Mouse (Mus musculus) layer of hippocampus, adult 18-20 months (tissue): ENCODE measurements around the gene Vipr1. TPM values are rescaled to one million over a fixed set of nuclear protein-coding genes. Genes with fewer than 3 reads are reported as not detected.
"Not testable (repeated sequence)": the region's sequence is repeated elsewhere in the genome, so short reads cannot be mapped to it uniquely, and the experiment has no call there.

ENCODE experiments used
- DNase-seq, 2 experiments: peaks; one replicate each; pipeline ENCODE4 v3.0.0; 2022; ENCODE audit warnings: low spot score in 2 of 2
- long read RNA-seq: library from polyadenylated mRNA; stranded (forward); transcript quantifications from one replicate; pipeline ENCODE4 v2.0.0, GENCODE M21; 2021
- total RNA-seq, 2 experiments: library from RNA; stranded (reverse); gene quantifications; 2 replicates each; pipeline ENCODE4 v1.2.3; 2021

The Vipr1 gene
- total RNA-seq, result 10 to 100 TPM; 16.5 to 20.6 TPM
- long read RNA-seq, full-length matches to known transcripts, result 4 of 5 reads
- long read RNA-seq, partial matches to known transcripts, result 0 of 5 reads
- long read RNA-seq, other reads (novel, unspliced or antisense), result 1 of 5 reads

DNA sequence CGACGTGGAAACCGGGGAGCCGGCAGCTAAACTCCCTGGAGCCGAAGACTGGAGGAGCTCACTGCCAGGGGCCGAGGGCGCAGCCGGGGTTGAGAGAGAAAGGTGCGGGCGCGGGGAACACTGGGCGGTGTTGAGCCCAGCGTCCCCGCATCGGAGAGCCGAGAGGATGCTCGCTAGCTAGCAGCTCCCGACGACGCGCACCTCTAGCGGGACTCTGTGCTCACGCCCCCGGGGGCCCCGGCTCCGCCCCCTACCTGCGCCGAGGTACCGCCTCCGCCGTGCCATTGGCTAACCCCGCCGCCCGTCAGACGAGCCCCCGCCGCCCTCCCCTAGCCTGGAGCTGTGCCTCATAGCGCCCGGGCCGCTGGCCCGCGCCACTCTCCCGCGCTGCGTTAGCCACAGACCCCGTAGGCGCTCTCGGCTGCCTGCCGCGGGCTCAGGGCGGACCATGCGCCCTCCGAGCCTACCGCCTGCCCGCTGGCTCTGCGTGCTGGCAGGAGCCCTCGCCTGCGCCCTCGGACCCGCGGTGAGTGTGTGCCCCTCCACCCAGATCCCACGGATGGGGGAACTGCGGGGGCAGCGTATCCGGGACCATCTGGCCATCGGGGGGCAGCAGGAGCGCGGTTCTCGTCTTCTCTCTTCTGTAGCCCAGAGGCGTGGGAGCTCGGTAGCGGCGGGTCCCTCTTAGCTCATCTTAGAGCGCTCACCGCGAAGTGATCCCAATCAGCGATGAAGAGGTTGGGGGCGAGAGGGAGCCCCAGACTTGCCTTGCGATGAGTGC is at the start of gene Vipr1:
TSS of gene Vipr1 (plus strand) at position 316 of the 781 bp plus-strand sequence.
- peak; percentile 84 to 91 for DNase-seq

DNA sequence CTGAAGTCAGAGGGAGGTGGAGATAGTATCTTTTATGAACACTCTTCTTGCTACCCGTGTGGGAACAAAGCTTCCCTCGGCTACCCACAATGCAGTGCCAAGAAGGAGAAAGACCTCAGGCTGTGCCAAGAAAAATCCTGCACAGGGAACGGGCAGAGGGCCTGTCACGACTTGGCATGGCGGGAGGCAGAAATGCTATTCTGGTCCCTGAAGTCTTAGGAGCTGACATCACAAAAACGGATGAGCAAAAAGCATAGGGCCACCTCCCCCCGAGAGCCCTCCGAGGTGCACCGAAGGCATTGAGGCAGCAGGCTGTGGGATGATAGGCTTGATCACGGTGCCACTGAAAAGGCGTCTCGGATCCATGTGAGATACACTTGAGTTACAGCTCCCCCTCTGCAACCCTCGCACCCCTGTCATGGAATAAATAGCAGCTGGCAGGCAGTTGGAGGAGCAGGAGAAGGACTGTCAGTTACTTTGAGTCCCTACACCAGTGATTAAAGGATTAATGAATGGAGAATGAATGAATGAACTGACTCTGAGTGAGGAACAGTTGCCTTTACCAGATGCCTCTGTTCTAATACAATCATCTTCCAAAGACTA is 49.5 kb upstream of the Vipr1 start:
- peak; percentile 23 to 52 for DNase-seq

DNA sequence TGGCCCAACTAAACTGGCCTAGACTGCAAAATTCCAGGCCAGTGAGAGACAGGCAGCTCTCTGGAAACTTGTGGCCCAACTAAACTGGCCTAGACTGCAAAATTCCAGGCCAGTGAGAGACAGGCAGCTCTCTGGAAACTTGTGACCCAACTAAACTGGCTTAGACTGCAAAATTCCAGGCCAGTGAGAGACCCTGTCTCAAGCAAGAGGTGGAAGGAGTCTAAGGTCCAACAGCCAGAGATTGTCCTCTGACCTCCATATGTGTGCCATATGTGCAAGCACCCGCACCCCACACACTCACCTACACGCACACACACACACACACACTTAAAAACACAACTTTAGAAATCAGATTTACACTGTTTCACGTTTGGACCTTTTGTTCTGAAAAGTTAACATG is 48.7 kb upstream of the Vipr1 start:
- not testable (repeated sequence) for DNase-seq

DNA sequence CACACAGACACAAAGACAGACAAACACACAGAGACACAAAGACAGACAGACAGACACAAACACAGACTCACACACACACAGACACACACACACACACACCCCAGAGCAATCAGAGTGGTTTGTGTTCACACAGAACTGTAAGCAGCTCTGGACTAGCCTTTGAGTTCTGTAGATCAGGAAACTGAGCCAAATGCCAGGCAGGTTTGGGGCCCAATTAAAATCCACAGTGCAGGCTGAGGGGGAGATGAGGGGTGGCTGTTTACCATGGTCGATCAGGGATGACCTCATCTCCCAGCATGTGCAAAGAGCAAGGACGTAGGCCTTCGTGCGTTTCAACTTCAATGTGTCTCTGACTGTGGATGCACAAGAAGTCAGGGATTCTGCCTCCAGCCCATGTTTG is 47.7 kb upstream of the Vipr1 start:
- DNase-seq, result no peak

DNA sequence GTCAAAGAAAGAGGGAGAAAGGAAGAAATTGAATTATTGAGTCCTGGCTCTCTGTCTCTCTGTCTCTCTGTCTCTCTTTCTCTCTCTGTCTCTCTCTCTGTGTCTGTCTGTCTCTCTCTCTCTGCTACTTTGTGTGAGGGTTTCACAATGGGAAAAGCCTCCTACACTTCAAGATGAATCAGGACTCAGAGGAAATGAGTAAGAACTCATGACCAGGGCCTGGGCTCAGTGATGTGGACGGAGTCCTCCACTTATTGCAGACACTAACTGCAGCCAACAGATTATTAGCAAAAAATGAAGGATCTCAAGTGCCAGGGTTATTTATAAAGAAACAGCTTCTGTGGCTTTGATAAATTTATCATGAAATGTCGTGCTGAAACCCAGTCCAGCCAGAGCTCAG is 44.4 kb upstream of the Vipr1 start:
- no peak for DNase-seq

DNA sequence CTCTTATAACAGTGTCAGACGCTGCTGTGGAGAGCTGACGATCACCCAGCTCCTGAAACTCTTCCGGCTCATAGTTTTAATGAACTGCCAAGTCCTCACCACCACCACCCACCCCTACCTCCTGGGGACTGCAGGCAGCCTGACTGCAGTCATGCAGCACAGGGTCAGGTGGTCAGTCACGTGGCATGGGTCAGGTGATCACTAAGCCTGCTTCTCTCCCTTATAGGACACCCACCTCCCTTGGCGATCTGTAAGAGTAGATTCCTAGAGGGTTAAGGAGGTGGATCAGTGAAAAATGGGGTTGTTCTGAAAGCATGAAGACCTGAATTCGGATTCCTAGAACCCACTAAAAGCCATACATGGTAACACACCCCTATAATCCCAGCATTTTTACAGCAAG is 43.0 kb upstream of the Vipr1 start:
- no peak for DNase-seq

DNA sequence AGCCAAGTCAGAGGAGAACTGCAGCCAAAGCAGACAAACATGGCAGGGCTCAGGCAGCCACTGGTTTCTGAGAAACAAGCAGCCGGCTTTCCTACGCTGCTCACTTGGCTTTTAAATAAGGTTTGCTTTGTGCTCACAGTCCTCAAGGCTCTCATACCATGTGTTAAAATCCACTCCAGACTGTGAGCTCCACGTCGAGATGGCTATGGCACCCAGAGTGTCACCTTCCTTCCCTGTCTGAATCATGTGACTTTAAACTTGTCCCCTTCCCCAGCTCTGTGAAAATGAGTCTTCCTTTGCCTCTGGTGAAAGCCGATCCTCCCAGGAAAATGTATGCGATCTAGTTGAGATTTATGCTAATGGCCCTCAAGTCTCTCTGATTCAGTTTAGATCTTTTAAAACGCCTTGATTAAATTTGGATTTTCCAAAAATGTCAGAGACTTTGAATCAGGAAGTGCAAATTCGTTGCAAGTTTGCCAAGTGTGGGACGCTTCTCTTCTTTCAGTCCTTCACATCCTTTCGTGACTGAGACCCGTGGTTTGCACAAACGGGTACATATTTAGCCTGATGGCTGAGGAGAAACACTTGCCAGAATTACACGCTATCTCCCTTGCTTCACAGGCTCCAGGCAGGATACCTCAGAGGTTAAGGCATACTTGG is 42.2 kb upstream of the Vipr1 start:
- DNase-seq, result peak; percentile 28 to 61

DNA sequence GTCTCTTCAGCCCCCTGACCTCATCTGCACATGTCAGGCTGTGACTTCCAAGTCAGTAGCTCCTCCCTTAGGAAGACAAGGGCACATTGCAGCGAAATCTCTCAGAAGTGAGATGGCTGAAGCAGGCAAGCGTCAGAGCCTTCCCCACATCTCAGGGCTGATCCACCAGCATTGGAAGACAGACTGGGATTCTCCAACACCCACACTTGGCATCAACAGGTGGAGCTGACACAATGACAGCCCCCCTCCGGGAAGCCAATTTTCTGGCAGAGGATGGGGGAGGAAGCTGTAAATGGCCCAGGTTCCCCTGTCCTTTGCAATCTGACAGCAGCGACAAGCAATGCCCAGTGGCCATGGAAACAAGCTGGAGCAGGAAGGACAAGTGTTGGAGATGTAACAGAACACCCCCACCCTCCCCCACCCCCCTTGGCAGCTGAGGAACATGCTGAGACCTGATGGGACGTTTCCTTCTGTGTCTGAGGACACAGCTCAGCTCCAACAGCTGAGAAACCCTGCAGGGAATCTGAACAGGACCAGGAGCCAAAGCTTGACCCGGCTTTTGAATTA is 41.6 kb upstream of the Vipr1 start:
- peak; percentile 47 to 62 for DNase-seq

DNA sequence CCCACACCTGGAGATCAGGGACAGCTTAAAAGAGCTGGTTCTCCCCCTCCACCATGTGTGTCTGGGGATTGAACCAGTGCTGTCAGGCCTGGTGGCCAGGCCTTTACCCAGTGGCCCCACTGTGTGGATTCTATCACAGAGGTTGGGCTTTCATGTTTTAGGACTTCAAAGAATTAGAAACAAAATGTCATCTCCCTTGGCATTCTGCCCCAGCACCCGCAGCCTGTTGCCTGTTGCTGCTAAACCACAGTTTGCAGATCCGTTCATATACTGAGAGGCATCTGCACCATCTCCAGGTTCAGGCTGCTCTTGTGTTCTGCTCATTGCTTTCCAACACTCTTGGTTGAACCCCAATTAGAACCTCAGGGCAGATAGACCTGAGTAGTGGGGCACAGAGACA is 40.1 kb upstream of the Vipr1 start:
- peak in 1 of 2 experiments; percentile 17 for DNase-seq

DNA sequence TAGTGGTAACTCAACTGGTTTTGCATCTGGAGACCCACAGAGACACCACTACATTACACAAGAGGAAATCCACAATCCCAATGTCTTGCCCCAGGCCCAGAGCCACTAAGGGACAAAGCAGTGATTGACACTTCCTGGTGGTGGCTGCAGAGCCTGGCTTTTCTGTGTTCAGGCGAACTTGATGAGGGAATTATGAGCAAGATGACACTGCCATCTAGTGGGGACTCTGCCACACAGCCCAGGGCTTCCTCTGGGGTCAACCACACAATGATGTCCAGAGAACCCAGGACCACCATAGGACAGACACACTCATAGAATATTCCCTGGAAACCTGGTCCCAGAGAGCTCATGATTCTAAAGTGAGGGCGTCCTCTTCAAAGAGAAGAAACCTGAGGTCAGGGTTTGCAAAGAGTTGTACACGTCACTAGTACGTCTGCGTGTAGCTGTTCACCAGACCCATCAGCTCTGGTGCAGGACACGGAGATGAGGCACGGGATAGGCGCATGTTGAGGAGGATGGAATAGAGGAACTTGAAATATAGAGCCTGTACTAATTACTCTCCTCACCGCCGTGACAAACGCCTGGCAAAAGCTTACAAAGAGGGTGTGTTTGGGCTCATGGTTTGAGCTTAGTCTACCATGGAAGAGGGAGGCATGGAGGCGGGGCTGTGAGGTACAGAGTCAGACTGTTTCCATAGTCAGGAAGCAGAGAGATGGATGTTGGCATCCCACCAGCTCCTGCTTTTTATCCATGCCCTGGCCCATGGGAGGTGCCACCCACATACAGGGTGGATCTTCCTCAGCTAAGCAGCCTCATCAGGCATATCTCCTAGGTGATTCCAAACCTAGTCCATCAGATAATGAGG is 36.9 kb upstream of the Vipr1 start:
- DNase-seq, result peak; percentile 59 to 89

DNA sequence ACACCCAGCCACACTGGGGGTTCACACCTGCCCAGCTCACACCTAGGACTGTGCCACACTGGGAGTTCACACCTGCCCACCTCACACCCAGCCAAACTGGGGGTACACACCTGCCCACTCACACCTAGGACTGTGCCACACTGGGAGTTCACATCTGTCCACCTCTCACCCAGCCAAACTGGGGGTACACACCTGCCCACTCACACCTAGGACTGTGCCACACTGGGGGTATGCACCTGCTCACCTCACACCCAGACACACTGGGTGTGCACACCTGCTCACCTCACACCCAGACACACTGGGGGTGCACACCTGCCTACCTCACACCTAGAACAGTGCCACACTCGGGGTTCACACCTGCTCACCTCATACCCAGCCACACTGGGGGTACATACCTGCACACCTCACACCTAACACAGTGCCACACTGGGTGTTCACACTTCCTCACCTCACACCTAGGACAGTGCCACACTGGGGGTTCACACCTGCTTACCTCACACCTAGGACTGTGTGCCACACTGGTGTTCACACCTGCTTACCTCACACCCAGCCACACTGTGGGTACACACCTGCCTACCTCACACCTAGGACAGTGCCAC is 35.9 kb upstream of the Vipr1 start:
- DNase-seq, result no peak

DNA sequence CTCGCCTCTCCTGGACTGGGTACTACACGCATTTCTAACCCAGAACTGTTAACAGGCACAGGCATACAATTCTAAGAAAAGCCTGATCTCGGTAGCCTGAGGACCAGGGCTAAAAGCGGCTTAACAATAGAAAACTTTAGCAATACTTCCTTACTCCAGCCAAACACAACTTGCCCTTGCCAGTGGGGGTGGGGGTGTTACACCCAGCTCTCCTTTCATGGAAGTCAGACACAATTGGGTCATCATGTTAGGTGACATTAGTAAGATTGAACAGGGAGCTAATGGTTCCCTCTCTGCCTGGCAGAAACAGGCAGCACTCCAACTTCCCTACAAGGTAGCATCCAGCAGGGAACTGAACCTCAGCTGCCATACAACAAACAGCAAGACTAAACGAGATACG is 33.1 kb upstream of the Vipr1 start:
- DNase-seq, result no peak

DNA sequence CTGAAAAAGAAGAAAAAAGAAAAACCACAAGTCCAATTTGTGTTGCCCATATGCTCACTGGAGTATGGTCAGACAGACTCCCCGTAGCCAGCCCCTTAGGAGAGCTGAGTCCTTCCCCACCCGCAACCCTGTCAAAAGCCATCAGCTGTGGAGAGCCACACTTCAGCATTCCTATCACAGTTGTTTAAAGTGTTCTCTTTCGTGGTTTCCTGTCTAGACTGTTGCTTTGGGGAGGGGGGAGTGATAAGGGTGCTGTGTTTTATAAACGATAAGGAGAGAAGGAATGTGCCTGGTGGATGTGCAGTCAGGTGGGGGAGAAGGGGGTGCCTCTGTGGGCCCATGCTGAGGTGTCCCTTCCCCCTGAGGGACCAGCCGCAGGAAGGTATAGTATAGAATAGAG is 29.3 kb upstream of the Vipr1 start:
- DNase-seq, result no peak

DNA sequence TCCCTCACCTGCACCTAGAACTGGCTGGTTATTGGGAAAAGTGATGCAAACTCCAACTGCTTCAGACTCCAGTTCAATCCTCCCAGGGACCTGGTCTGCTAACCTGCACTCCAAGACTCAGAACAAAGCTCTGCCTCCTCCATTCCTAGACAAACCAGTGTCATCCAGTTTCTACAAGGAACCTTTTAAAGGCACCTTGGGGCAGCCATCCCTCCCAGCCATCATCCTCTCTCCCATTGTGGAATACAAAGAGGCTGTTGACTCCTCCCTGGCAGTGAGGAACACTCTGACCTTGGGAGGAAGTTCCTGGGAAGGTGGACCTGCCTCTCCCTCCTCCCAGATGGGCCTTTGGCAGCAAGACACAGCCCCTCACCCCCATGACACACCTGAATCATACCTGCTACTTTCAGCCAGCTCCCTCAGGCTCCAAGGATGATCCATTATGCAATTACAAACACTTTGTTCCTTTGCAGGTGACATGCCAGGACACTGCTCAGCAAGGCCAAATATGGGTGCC is 28.2 kb upstream of the Vipr1 start:
- no peak for DNase-seq

DNA sequence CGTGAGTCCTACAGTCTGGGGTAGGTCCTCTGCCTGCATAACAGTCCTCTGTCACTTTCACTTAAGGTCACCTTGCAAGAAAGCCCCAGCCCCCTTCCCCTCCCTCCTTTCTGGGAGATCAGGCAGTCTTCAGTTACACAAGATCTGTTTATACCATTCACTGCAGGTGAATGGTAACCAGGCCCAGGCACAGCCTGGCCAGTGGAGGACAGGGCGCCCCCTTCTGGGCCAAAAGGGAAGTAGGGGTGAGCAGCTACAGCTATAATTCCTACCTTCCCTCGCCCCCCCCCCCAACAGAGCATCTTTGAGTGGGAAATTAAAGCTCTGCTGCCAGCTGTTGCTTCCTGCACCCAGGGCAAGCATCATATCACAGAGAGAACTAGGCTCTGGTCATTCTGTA is 26.0 kb upstream of the Vipr1 start:
- DNase-seq, result no peak

DNA sequence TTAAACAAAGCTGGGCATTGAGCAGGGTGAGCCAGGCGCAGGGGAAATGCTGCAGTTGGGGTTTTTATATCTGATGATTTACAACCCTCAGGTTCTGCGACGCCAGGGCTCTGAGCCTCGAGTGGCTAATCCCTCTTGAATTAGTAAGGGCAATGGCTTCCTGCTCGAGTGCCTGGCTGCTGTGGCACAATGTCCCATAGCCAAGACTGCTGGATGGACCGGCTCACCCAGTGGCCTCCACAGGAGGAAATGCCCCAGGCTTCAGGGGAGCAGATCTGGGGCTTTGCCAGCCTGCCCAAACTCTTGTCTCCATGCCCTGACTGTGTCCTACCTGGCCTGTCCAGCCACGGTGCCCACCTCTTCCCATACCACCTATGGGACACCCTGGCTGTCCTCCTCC is 23.1 kb upstream of the Vipr1 start:
- no peak for DNase-seq

DNA sequence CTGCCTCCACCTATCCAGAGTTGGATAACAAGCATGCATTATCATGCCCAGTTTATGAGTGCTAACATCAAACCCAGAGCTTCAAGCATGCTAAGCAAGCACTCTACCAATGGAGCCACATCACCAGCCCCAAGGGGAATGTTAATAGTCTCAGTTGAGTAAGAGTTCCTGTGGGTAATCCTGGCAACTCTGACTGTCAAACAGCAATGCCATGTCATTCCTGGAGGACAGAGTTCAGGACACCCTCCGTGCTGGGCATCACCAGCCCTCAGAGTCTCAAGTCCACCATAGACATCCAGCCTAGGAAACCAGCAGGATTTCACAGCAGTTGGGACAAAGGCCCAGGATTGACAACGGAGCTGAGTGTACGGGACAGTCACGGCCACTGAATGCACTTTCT is 19.3 kb upstream of the Vipr1 start:
- DNase-seq, result no peak

DNA sequence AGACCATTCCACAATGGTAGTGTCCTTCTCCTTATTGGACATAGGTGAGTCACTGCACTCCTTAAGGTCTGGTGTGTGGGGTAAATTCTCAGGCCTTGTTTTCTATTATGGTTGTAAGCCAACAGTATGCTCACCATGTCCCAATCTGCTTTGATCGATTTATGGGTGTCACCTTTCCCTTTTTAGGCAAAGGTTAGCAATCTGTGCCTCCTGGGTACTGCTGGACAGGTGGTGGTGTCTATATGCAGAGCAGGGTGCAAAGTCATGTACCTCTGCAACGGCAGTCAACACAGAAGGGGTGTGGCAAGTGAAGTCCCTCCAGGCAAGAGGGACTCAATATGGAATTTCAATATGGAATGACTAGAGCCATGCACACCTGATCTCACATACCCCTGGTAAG is 17.6 kb upstream of the Vipr1 start:
- no peak for DNase-seq

DNA sequence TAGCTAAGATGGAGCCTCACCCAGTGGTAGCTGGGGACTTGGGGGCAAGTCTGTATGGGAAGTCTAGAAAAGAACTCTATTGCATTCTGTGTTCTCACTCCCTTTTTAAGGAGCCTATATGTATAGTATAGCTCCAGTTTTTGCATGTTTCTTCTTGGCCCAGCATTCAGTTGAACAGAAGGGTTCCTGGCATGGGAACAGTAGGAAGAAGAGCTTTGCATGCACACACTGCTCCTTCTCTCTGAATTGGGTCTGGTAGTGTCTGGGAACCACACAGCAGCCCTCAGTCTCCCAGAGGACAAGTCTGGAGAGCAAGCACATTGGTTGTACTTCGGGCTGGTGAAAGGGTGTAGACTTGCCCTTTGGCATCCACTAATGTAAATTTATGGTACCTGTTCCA is 11.9 kb upstream of the Vipr1 start:
- DNase-seq, result no peak

DNA sequence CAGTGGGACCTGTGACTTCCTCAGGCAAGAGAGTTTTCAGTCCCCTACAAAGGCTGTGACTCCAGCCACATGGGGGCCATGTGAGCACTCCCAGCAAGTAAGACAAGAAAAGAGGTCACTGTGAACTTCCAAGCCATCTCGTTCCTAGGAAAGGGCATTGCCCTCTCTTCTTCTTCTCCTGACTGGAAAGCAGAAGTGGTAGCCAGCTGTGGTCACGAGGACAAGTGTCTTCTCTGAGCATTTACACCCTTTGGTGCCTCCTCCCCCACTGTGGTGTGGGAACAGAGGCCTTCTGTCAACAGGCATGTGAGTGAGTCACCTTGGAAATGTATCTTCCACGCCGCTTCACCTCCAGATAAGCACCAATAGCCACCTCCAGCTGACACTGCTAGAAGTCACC is 10.6 kb upstream of the Vipr1 start:
- DNase-seq, result no peak
